Mouse (Mus musculus) E14TG2a.4 (cell line): ENCODE results near the gene Greb1.

Experiments
- CTCF ChIP-seq: conservative IDR thresholded peaks from 2 replicates; pipeline ENCODE4 v1.5.1; 2014; ENCODE audit warnings: low read length
- NANOG ChIP-seq: IDR thresholded peaks from 2 replicates; pipeline ENCODE4 v1.6.1; 2014; ENCODE audit warnings: borderline replicate concordance, low read length, mixed read lengths
- POU5F1 ChIP-seq: IDR thresholded peaks from 2 replicates; pipeline ENCODE4 v1.6.1; 2014; ENCODE audit warnings: low read length, borderline replicate concordance

DNA sequence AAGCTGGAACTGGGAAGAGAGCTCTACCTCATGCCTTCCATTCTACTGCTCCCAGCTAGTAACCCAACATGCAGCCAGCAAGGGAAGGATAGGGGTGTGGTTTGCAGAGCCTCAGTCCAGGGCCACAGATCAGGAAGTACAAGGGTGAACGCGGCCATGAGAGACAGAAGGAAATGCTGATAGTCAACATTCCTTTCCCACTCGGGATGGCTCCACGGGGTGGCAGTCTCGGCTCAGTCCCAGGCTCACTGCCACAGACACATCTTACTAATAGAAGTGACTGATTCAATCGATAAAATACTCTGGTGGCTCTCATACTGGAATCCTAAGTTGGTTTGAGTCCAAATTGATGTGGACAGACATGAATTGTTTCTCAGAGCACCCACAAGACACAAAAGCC, 27.8 kb upstream of the Greb1 start:
- TF ChIP-seq NANOG (no peak), CTCF (no peak), POU5F1 (no peak)
